Mouse (Mus musculus) bone marrow macrophage, adult 2 months (primary cell): Measurements from ENCODE around the gene Nfib.

Experiments used
- CTCF ChIP-seq: IDR thresholded peaks from 2 replicates; pipeline ENCODE4 v1.5.1; 2012; ENCODE audit warnings: low read depth, mild to moderate bottlenecking, low read length, moderate library complexity
- POLR2A ChIP-seq: IDR thresholded peaks from 2 replicates; pipeline ENCODE4 v1.6.1; 2012; ENCODE audit warnings: mild to moderate bottlenecking, low read depth, low read length, borderline replicate concordance

DNA sequence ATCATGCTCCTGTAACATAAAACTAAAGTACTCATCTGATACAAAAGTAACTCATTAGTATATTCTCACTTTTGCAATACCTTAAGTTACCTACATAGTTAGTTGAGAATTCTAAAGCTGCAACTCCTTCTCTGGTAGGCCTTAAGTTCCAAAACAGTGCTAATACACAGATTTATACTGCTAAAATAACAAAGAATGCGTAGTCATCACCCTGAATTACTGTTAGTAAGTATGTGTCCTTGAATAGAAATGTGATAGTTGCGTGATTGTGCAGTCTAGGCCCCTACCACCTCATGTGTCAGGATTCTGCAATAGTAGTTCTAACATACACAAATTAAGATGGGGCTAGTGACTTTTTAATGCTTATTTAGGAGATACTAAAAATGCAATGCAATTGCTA, 202.9 kb downstream of the Nfib start:
- TF ChIP-seq CTCF (no peak), POLR2A (no peak)
